Mouse (Mus musculus): ENCODE measurements around the gene Gm21921. TPM values are rescaled to one million over a fixed set of nuclear protein-coding genes. Genes with fewer than 3 reads are reported as not detected.
"Not testable (repeated sequence)": the region's sequence is repeated elsewhere in the genome, so short reads cannot be mapped to it uniquely, and the experiment has no call there.

The Gm21921 gene
- not detected for total RNA-seq (2021)

- DNase-seq (ENCODE audit: extremely low spot score in 1 of 2, low spot score in 1 of 2): not testable (repeated sequence)
Measured at GRCm38 (mm10) chrY:24796143-24796542, at the start of gene Gm21921. Gene Gm21921 (minus strand): TSS chrY:24796243.

Measured in layer of hippocampus, postnatal 25 days (tissue).